Mouse (Mus musculus) erythroblast, embryonic 14.5 days (primary cell): ENCODE data around the gene Pptc7.

Experiments used
- GATA1 ChIP-seq: IDR thresholded peaks from 2 replicates; pipeline ENCODE4 v1.6.1; 2012; ENCODE audit warnings: low read length, inconsistent platforms, mixed read lengths
- TAL1 ChIP-seq: IDR thresholded peaks from 3 replicates; pipeline ENCODE4 v1.6.1; 2012; ENCODE audit warnings: low read length, inconsistent platforms, mixed read lengths

- TF ChIP-seq GATA1 (no peak), TAL1 (no peak)
These were observed 36.1 kb downstream of the Pptc7 start for GRCm38 (mm10) chr5:122320205-122320781.
